Mouse (Mus musculus) liver, embryonic 14.5 days (tissue): ENCODE results near the gene Naxd. TPM values are rescaled to one million over a fixed set of nuclear protein-coding genes. Genes with fewer than 3 reads are reported as not detected.

Source experiments
- ATAC-seq: fragments of 200-750 bp; cut with Nextera tagmentation; 2 replicates; pipeline ENCODE4 v1.8.0; 2017; ENCODE audit warnings: moderate number of reproducible peaks, mild to moderate bottlenecking, moderate library complexity; ENCODE audit not compliant: insufficient read depth
- DNase-seq, 3 experiments: peaks; one replicate each; pipeline ENCODE4 v3.0.0-alpha.2; 2012 to 2013; ENCODE audit warnings: low read depth in 3 of 3, low spot score in 3 of 3
- H3K27ac ChIP-seq: fragments of 300-500 bp; sonication (generic); 2 replicates; pipeline ENCODE4 v1.5.1; 2014; ENCODE audit warnings: moderate library complexity, mild to moderate bottlenecking, control low read depth, inconsistent platforms
- H3K27me3 ChIP-seq: fragments of 300-500 bp; sonication (generic); 2 replicates; pipeline ENCODE4 v1.6.1; 2014; ENCODE audit warnings: mild to moderate bottlenecking, low read length, moderate library complexity; ENCODE audit not compliant: control insufficient read depth, insufficient read depth
- H3K36me3 ChIP-seq: fragments of 300-500 bp; sonication (generic); replicated peaks from 2 replicates; pipeline ENCODE4 v1.6.1; 2014; ENCODE audit warnings: low read depth; ENCODE audit not compliant: control insufficient read depth, insufficient read depth
- H3K4me1 ChIP-seq, 2 experiments: fragments of 200-500 bp in 1 of 2; fragments of 300-500 bp in 1 of 2; sonication (generic) in 1 of 2; replicated peaks; 2 replicates each; pipeline ENCODE4 v1.6.1; 2012 to 2014; ENCODE audit warnings: antibody characterized with exemption in 1 of 2, inconsistent platforms in 1 of 2, low read length in 1 of 2; ENCODE audit not compliant: control insufficient read depth in 2 of 2, insufficient read depth in 2 of 2
- H3K4me2 ChIP-seq: fragments of 300-500 bp; sonication (generic); 2 replicates; pipeline ENCODE4 v1.6.1; 2014; ENCODE audit warnings: low read depth, mild to moderate bottlenecking, control low read depth, moderate library complexity
- H3K4me3 ChIP-seq, 2 experiments: fragments of 200-500 bp in 1 of 2; fragments of 300-500 bp in 1 of 2; sonication (generic) in 1 of 2; 2 replicates each; pipeline ENCODE4 v1.5.1; 2012 to 2014; ENCODE audit warnings: low read depth in 2 of 2, low read length in 2 of 2, mild to moderate bottlenecking in 2 of 2, control low read depth in 1 of 2, inconsistent platforms in 1 of 2, moderate library complexity in 1 of 2; ENCODE audit not compliant: insufficient read depth in 1 of 2
- H3K9ac ChIP-seq: fragments of 300-500 bp; sonication (generic); replicated peaks from 2 replicates; pipeline ENCODE4 v1.6.1; 2014; ENCODE audit warnings: mild to moderate bottlenecking, control low read depth, moderate library complexity
- H3K9me3 ChIP-seq: fragments of 300-500 bp; sonication (generic); 2 replicates; pipeline ENCODE4 v1.6.1; 2016; ENCODE audit warnings: low read length, mixed read lengths; ENCODE audit not compliant: control insufficient read depth
- CTCF ChIP-seq: IDR thresholded peaks from 2 replicates; pipeline ENCODE4 v1.5.1; 2016; ENCODE audit warnings: antibody characterized with exemption, low read depth, control low read depth
- EP300 ChIP-seq: IDR thresholded peaks from 2 replicates; pipeline ENCODE4 v1.6.1; 2016; ENCODE audit warnings: antibody characterized with exemption, low read depth
- WGBS: fragments of 180-500 bp; shearing (Covaris S2); extraction: QIAGEN DNeasy Blood & Tissue Kit; methylation state at CpG from one replicate; pipeline ENCODE4 v1.1.7; 2014; ENCODE audit not compliant: insufficient replicate concordance; 5-methylcytosine and 5-hydroxymethylcytosine counted together
- polyA plus RNA-seq, 2 experiments: library from polyadenylated mRNA; depleted of rRNA in 1 of 2; stranded (reverse) in 1 of 2; unstranded in 1 of 2; fragments of >200 nt; fragmentation: Nextera tagmentation in 1 of 2; extraction: Ambion mirVana in 1 of 2; gene quantifications; 2 replicates each; pipeline versions ENCODE4 v1.2.1 to v1.2.3; 2012 to 2014

Gene Naxd
- polyA plus RNA-seq, 2 experiments: 29.8 to 31.9 TPM

GRCm38 (mm10) chr8:11552390-11552789, 55.1 kb downstream of the Naxd start:
- TF ChIP-seq EP300 (no peak), CTCF (no peak)
- H3K4me1 ChIP-seq: peaks cover 17 to 20% of the 10 kb centered on the region in 2 experiments
- no peak overlapping the region for H3K27ac ChIP-seq
- DNase-seq (no peak), ATAC-seq (no peak)
- no peak overlapping the region for H3K9ac ChIP-seq
- H3K9me3 ChIP-seq: no peaks in the 10 kb centered on the region
- H3K36me3 ChIP-seq: no peaks in the 10 kb centered on the region
- H3K27me3 ChIP-seq: no peaks in the 10 kb centered on the region
- 79% methylated on average over 10 of the region's 10 CpGs for WGBS
- no peak overlapping the region for H3K4me3 ChIP-seq
- H3K4me2 ChIP-seq: no peak overlapping the region

DNA sequence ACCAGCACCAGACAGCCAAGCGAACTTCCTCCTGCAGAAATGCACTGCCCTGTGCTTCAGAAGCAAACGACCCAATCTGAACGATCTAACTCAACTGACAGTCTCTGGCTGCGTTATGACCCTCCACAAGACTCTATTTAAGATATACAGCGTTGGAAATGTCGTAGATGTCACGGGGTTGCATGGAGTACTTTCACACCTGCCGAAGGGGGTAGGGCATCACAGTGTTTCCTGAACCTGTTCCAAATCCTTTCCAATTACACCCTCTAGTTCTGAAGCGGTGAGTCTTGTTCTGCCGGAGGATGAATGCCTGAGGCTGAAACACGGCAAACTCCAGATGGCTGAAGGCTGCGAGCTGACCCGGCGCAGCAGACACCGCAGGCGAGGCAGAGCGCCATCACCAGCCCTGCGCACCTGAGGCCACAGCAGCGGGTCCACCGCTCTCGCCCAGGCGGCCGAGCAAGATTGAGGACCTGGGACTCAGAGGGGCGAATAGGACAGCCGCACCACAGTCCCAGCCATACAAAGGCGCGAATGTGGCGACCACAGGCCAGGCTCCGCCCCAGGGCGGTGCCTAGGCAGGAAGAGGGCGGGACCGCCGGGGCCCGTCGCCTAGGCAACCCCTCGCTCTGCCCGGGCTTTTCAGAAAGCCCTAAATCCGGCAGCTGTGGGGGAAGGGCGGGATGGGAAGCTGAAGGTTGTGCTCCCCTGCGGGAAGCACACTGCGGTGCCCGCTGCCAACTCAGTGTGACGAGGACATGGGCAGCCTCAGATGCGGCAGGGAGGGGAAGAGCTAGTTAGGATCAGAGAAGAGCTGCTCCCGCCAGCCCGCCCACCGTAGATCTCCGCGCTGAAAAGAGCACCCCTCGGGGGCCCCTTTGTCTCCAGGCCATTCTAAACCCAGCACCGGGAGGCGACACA, 57.8 kb downstream of the Naxd start, which contains the start of gene Ing1:
TSS of gene Ing1 (plus strand) at position 773 of the 921 bp plus-strand sequence.
- DNase-seq: peak; percentile 86 to 89 (median 87)
- Histone ChIP-seq H3K9me3 (no peaks in the 10 kb centered on the region), H3K27ac (peak within 1 kb of the TSS; percentile 86), H3K27me3 (no peaks in the 10 kb centered on the region), H3K36me3 (no peaks in the 10 kb centered on the region), H3K4me1 (peaks cover 24 to 29% of the 10 kb centered on the region in 2 experiments), H3K4me3 (peak within 1 kb of the TSS; percentile 96 to 99), H3K9ac (peak within 1 kb of the TSS; percentile 95), H3K4me2 (peak within 1 kb of the TSS; percentile 91)
- TF ChIP-seq EP300: peak; percentile 21; the same call in 1 of the 2 replicates
- 0 out of 2 replicates have a peak, but pooled peaks have one; percentile 5 for TF ChIP-seq CTCF
- WGBS: under 1% methylated on average over 52 of the region's 52 CpGs
- ATAC-seq: peak; percentile 62

- H3K27me3 ChIP-seq: no peaks in the 10 kb centered on the region
- H3K36me3 ChIP-seq: no peaks in the 10 kb centered on the region
- peaks cover 22 to 28% of the 10 kb centered on the region in 2 experiments for H3K4me1 ChIP-seq
- peak overlapping the region; percentile 96 to 99 for H3K4me3 ChIP-seq
- TF ChIP-seq CTCF (no peak), EP300 (peak; percentile 15; the same call in 1 of the 2 replicates)
- WGBS: under 1% methylated on average over 95 of the region's 103 CpGs
- ATAC-seq: peak; percentile 75
- DNase-seq: peak; percentile 98 to 99 (median 98)
- peak overlapping the region; percentile 86 for H3K27ac ChIP-seq
- H3K9ac ChIP-seq: peak overlapping the region; percentile 84
- no peaks in the 10 kb centered on the region for H3K9me3 ChIP-seq
- peak overlapping the region; percentile 91 for H3K4me2 ChIP-seq
These were observed 58.6 kb downstream of the Naxd start for GRCm38 (mm10) chr8:11555720-11556591.

- H3K4me3 ChIP-seq: peak overlapping the region; percentile 96 to 99
- no peak for TF ChIP-seq CTCF
- no peak for TF ChIP-seq EP300
- H3K4me1 ChIP-seq: peaks cover 20 to 24% of the 10 kb centered on the region in 2 experiments
- H3K4me2 ChIP-seq: peak overlapping the region; percentile 91
- DNase-seq (peak in 1 of 3 experiments; percentile 30), ATAC-seq (no peak)
- H3K27me3 ChIP-seq: no peaks in the 10 kb centered on the region
- H3K9me3 ChIP-seq: no peaks in the 10 kb centered on the region
- peak overlapping the region; percentile 86 for H3K27ac ChIP-seq
- H3K9ac ChIP-seq: peak overlapping the region; percentile 78
- peaks cover 7% of the 10 kb centered on the region for H3K36me3 ChIP-seq
- WGBS: under 1% methylated on average over 85 of the region's 85 CpGs
These were observed 59.6 kb downstream of the Naxd start for GRCm38 (mm10) chr8:11556691-11557423.
